Mouse (Mus musculus) left cerebral cortex, adult 11 months (tissue): ENCODE results near the gene Mier1.
A peak's percentile ranks its signal among the peaks of the same experiment; 100 is the strongest.
"Not testable (repeated sequence)": the region's sequence is repeated elsewhere in the genome, so short reads cannot be mapped to it uniquely, and the experiment has no call there.

Source experiments
- DNase-seq: peaks from one replicate; pipeline ENCODE4 v3.0.0; 2022; ENCODE audit warnings: low spot score

The Mier1 gene

GRCm38 (mm10) chr4:103166198-103166597, 52.0 kb downstream of the Mier1 start:
- not testable (repeated sequence) for DNase-seq

- no peak for DNase-seq
These were observed 57.1 kb downstream of the Mier1 start for GRCm38 (mm10) chr4:103171256-103171655.

GRCm38 (mm10) chr4:103173507-103173906, 59.3 kb downstream of the Mier1 start:
- no peak for DNase-seq

- DNase-seq = no peak
These were observed 59.8 kb downstream of the Mier1 start for GRCm38 (mm10) chr4:103174001-103174400.

- no peak for DNase-seq
These were observed 63.5 kb downstream of the Mier1 start for GRCm38 (mm10) chr4:103177681-103178080.

- peak; percentile 41 for DNase-seq
These were observed 64.6 kb downstream of the Mier1 start for GRCm38 (mm10) chr4:103178635-103179318.

GRCm38 (mm10) chr4:103179581-103179980, 65.4 kb downstream of the Mier1 start:
- DNase-seq = no peak

- no peak for DNase-seq
These were observed 66.2 kb downstream of the Mier1 start for GRCm38 (mm10) chr4:103180300-103180888.

GRCm38 (mm10) chr4:103188786-103189640, 74.8 kb downstream of the Mier1 start:
- DNase-seq = no peak

GRCm38 (mm10) chr4:103192421-103192820, 78.2 kb downstream of the Mier1 start:
- no peak for DNase-seq

- no peak for DNase-seq
These were observed 83.2 kb downstream of the Mier1 start for GRCm38 (mm10) chr4:103197401-103197800.

- DNase-seq = no peak
These were observed 84.9 kb downstream of the Mier1 start for GRCm38 (mm10) chr4:103199086-103199485.

- DNase-seq = no peak
These were observed 85.9 kb downstream of the Mier1 start for GRCm38 (mm10) chr4:103200046-103200445.

GRCm38 (mm10) chr4:103203646-103204045, 89.5 kb downstream of the Mier1 start:
- DNase-seq = no peak

GRCm38 (mm10) chr4:103208553-103208952, 94.4 kb downstream of the Mier1 start:
- DNase-seq = no peak

GRCm38 (mm10) chr4:103213859-103214497, 99.8 kb downstream of the Mier1 start:
- DNase-seq = peak; percentile 29

GRCm38 (mm10) chr4:103214498-103214924, 100.3 kb downstream of the Mier1 start:
- peak; percentile 53 for DNase-seq
